Mouse (Mus musculus) thymus, postnatal 0 days (tissue): ENCODE measurements around the gene Uts2. TPM values are rescaled to one million over a fixed set of nuclear protein-coding genes. Genes with fewer than 3 reads are reported as not detected.

Experiments used
- DNase-seq: peaks from one replicate; pipeline ENCODE4 v3.0.0-alpha.2; 2015; ENCODE audit warnings: low spot score
- polyA plus RNA-seq: library from polyadenylated mRNA; unstranded; fragments of >200 nt; fragmentation: Nextera tagmentation; extraction: Ambion mirVana; gene quantifications from 2 replicates; pipeline ENCODE4 v1.2.1, GENCODE M21; 2015

The Uts2 gene
- polyA plus RNA-seq = 0.47 TPM in 1 of 2 replicates, not detected in the other

GRCm38 (mm10) chr4:150996797-150997196 is at the start of gene Uts2:
TSS of gene Uts2 (plus strand) at chr4:150997097.
- DNase-seq = no peak

- DNase-seq = no peak
Observed at GRCm38 (mm10) chr4:150950972-150951371, 45.9 kb upstream of the Uts2 start.

- DNase-seq = no peak
Observed at GRCm38 (mm10) chr4:150956369-150957105, 40.4 kb upstream of the Uts2 start.

- DNase-seq = no peak
Observed at GRCm38 (mm10) chr4:150957106-150957458, 39.8 kb upstream of the Uts2 start.

GRCm38 (mm10) chr4:150958536-150958935 is 38.4 kb upstream of the Uts2 start:
- DNase-seq = no peak

- no peak for DNase-seq
Observed at GRCm38 (mm10) chr4:150962231-150962630, 34.7 kb upstream of the Uts2 start.

- no peak for DNase-seq
Observed at GRCm38 (mm10) chr4:150963711-150964110, 33.2 kb upstream of the Uts2 start.

- peak; percentile 89 for DNase-seq
Observed at GRCm38 (mm10) chr4:150964635-150965554, 32.0 kb upstream of the Uts2 start.

GRCm38 (mm10) chr4:150965555-150965951 is 31.3 kb upstream of the Uts2 start:
- DNase-seq = peak; percentile 17

GRCm38 (mm10) chr4:150966556-150966955 is 30.3 kb upstream of the Uts2 start:
- peak; percentile 68 for DNase-seq

- no peak for DNase-seq
Observed at GRCm38 (mm10) chr4:150968956-150969355, 27.9 kb upstream of the Uts2 start.

GRCm38 (mm10) chr4:150973264-150973663 is 23.6 kb upstream of the Uts2 start:
- DNase-seq = no peak

- DNase-seq = no peak
Observed at GRCm38 (mm10) chr4:150975145-150975544, 21.8 kb upstream of the Uts2 start.

- no peak for DNase-seq
Observed at GRCm38 (mm10) chr4:150978156-150978910, 18.6 kb upstream of the Uts2 start.

GRCm38 (mm10) chr4:150979455-150979854 is 17.4 kb upstream of the Uts2 start:
- DNase-seq = no peak

GRCm38 (mm10) chr4:150980153-150980552 is 16.7 kb upstream of the Uts2 start:
- DNase-seq = no peak

- peak; percentile 35 for DNase-seq
Observed at GRCm38 (mm10) chr4:150990148-150990547, 6.7 kb upstream of the Uts2 start.

GRCm38 (mm10) chr4:150998626-150999025 is 1.7 kb downstream of the Uts2 start:
- DNase-seq = no peak

GRCm38 (mm10) chr4:151001397-151001796 is 4.5 kb downstream of the Uts2 start:
- no peak for DNase-seq

GRCm38 (mm10) chr4:151005656-151006318 is 8.9 kb downstream of the Uts2 start:
- peak; percentile 47 for DNase-seq

- peak; percentile 76 for DNase-seq
Observed at GRCm38 (mm10) chr4:151006945-151007344, 10.0 kb downstream of the Uts2 start.
